Mouse (Mus musculus) monocyte, adult 2 months (primary cell): ENCODE results near the gene Prkaca.

Experiments
- DNase-seq, 2 experiments: peaks; one replicate each; pipeline ENCODE4 v3.0.0; 2022; ENCODE audit warnings: low spot score in 2 of 2, low read depth in 1 of 2

Gene Prkaca

GRCm38 (mm10) chr8:84029272-84029671 is 56.5 kb downstream of the Prkaca start:
- no peak for DNase-seq

GRCm38 (mm10) chr8:84032777-84033176 is 60.0 kb downstream of the Prkaca start:
- no peak for DNase-seq

GRCm38 (mm10) chr8:84038015-84038414 is 65.2 kb downstream of the Prkaca start:
- no peak for DNase-seq

GRCm38 (mm10) chr8:84039050-84039449 is 66.3 kb downstream of the Prkaca start:
- DNase-seq: peak in 1 of 2 experiments; percentile 42

- DNase-seq: peak in 1 of 2 experiments; percentile 54
Measured at GRCm38 (mm10) chr8:84042066-84042947, 69.5 kb downstream of the Prkaca start, which contains the start of gene Il27ra. Il27ra (minus strand) TSS chr8:84042589.

- no peak for DNase-seq
Measured at GRCm38 (mm10) chr8:84042948-84043342, 70.2 kb downstream of the Prkaca start.

- DNase-seq: no peak
Measured at GRCm38 (mm10) chr8:84044103-84044502, 71.3 kb downstream of the Prkaca start.

GRCm38 (mm10) chr8:84044900-84045299 is 72.1 kb downstream of the Prkaca start, which contains the start of gene Rln3:
Rln3 (minus strand) TSS chr8:84045000.
- DNase-seq: no peak
